8 mouse cellular contexts compared by ENCODE assay signal in genomic region chr2:29826318-29826925, GRCm38 (mm10). TPM values are rescaled to one million over a fixed set of nuclear protein-coding genes. Genes with fewer than 3 reads are reported as not detected.
A peak's percentile ranks its signal among the peaks of the same experiment; 100 is the strongest.
DNase-seq lines count a peak whose midpoint lies in the region; ATAC-seq and TF ChIP-seq lines count a peak whose summit lies in the region.

No protein-coding gene starts in this region.

- ATAC-seq in embryonic facial prominence, embryonic 13.5 days (ENCODE audit: insufficient number of reproducible peaks, insufficient read depth, low FRiP score, low TSS enrichment, low read depth), result no peak
- ATAC-seq in neural tube, embryonic 14.5 days (ENCODE audit: low read depth), result 0 out of 2 replicates have a peak, but pooled peaks have one; percentile 44

- peak overlapping the region; percentile 86 for H3K4me3 ChIP-seq in lung, adult 2 months (replicated peaks; ENCODE audit: extremely low read depth, low read depth, low read length)
- H3K4me3 ChIP-seq in embryonic facial prominence, embryonic 13.5 days, result peak overlapping the region; percentile 90
- H3K4me3 ChIP-seq in limb, embryonic 10.5 days, result peak overlapping the region; percentile 92
- H3K4me3 ChIP-seq in neural tube, embryonic 14.5 days (ENCODE audit: low read depth, low read length), result peak overlapping the region; percentile 53

- H3K4me1 ChIP-seq in lung, adult 2 months (ENCODE audit: control insufficient read depth, insufficient read depth, low read length), result peaks cover 4% of the 10 kb centered on the region
- peaks cover 10% of the 10 kb centered on the region for H3K4me1 ChIP-seq in embryonic facial prominence, embryonic 13.5 days
- peaks cover 18% of the 10 kb centered on the region for H3K4me1 ChIP-seq in limb, embryonic 10.5 days
- peaks cover 11% of the 10 kb centered on the region; the same call in 1 of the 2 replicates for H3K4me1 ChIP-seq in neural tube, embryonic 14.5 days (ENCODE audit: control insufficient read depth, insufficient read depth, low read length)

- no peak for TF ChIP-seq CTCF in lung, adult 2 months (IDR thresholded peaks at IDR 0.05; ENCODE audit: insufficient read depth, low read length)

- H3K9me3 ChIP-seq in embryonic facial prominence, embryonic 13.5 days, result no peaks in the 10 kb centered on the region
- no peaks in the 10 kb centered on the region for H3K9me3 ChIP-seq in limb, embryonic 10.5 days (replicated peaks)
- no peaks in the 10 kb centered on the region for H3K9me3 ChIP-seq in neural tube, embryonic 14.5 days (ENCODE audit: control insufficient read depth, low read length)

- peak overlapping the region; percentile 95 for H3K27ac ChIP-seq in embryonic facial prominence, embryonic 13.5 days
- peak overlapping the region; percentile 90 for H3K27ac ChIP-seq in limb, embryonic 10.5 days
- peak overlapping the region; percentile 92 for H3K27ac ChIP-seq in neural tube, embryonic 14.5 days (ENCODE audit: low read depth, low read length)

- peak overlapping the region; percentile 71 for H3K4me2 ChIP-seq in embryonic facial prominence, embryonic 13.5 days
- peak overlapping the region; percentile 84 for H3K4me2 ChIP-seq in neural tube, embryonic 14.5 days (ENCODE audit: low read depth, low read length)

- no peak for TF ChIP-seq POLR2A in lung, adult 2 months (IDR thresholded peaks at IDR 0.05; ENCODE audit: borderline replicate concordance, extremely low read depth, low read depth, low read length)

- H3K36me3 ChIP-seq in embryonic facial prominence, embryonic 13.5 days, result 0 out of 2 replicates have a peak, but pooled peaks cover 3% of the 10 kb centered on the region
- peaks cover 13% of the 10 kb centered on the region; the same call in 1 of the 2 replicates for H3K36me3 ChIP-seq in limb, embryonic 10.5 days
- no peaks in the 10 kb centered on the region for H3K36me3 ChIP-seq in neural tube, embryonic 14.5 days (ENCODE audit: control insufficient read depth, insufficient read depth, low read length)

- 7% methylated on average over 11 of the region's 11 CpGs for WGBS in lung, adult 2 months
- WGBS in embryonic facial prominence, embryonic 13.5 days, result 13% methylated on average over 11 of the region's 11 CpGs
- WGBS in limb, embryonic 10.5 days, result 15% methylated on average over 11 of the region's 11 CpGs
- WGBS in neural tube, embryonic 14.5 days, result 5% methylated on average over 11 of the region's 11 CpGs

- DNase-seq in lung, adult 2 months, result no peak
- DNase-seq in lung, postnatal 36 days, result no peak
- DNase-seq in limb, embryonic 10.5 days (ENCODE audit: low spot score), result no peak
- DNase-seq in cerebellum, postnatal 25 days, result no peak
- DNase-seq in right cerebral cortex, adult 2 months (ENCODE audit: low spot score in 2 of 2), result no peak
- no peak for DNase-seq in testis, postnatal 10 days (ENCODE audit: low spot score)

- peak overlapping the region; percentile 82 for H3K9ac ChIP-seq in embryonic facial prominence, embryonic 13.5 days
- H3K9ac ChIP-seq in neural tube, embryonic 14.5 days (replicated peaks; ENCODE audit: low read depth, low read length), result peak overlapping the region; percentile 45

- H3K27me3 ChIP-seq in embryonic facial prominence, embryonic 13.5 days, result no peaks in the 10 kb centered on the region
- H3K27me3 ChIP-seq in limb, embryonic 10.5 days (ENCODE audit: low read depth, poor library complexity, severe bottlenecking), result no peaks in the 10 kb centered on the region
- no peaks in the 10 kb centered on the region for H3K27me3 ChIP-seq in neural tube, embryonic 14.5 days (ENCODE audit: control insufficient read depth, insufficient read depth, low read length)

RNA-seq across cellular contexts. Expression of gene Urm1, which starts 6.5 kb away (rescaled TPM):
- 40.1 and 46.6 TPM in 2 replicates for polyA plus RNA-seq in lung, adult 2 months (2012; rRNA removed)
- polyA plus RNA-seq in embryonic facial prominence, embryonic 13.5 days (2015; fragmentation: Nextera tagmentation; extraction: Ambion mirVana), result 23.4 and 26.3 TPM in 2 replicates
- 20.4 and 25.1 TPM in 2 replicates for polyA plus RNA-seq in limb, embryonic 10.5 days (2016; fragmentation: Nextera tagmentation; extraction: Ambion mirVana)
- 21.8 and 24.6 TPM in 2 replicates for polyA plus RNA-seq in neural tube, embryonic 14.5 days (2014; fragmentation: Nextera tagmentation; extraction: Ambion mirVana)

RNA-seq across cellular contexts. Expression of gene Slc27a4, which starts 24.0 kb away (rescaled TPM):
- polyA plus RNA-seq in lung, adult 2 months (2012; rRNA removed), result 29.0 and 37.1 TPM in 2 replicates
- 16.7 and 17.0 TPM in 2 replicates for polyA plus RNA-seq in embryonic facial prominence, embryonic 13.5 days (2015; fragmentation: Nextera tagmentation; extraction: Ambion mirVana)
- polyA plus RNA-seq in limb, embryonic 10.5 days (2016; fragmentation: Nextera tagmentation; extraction: Ambion mirVana), result 8.5 and 9.8 TPM in 2 replicates
- 35.8 and 37.6 TPM in 2 replicates for polyA plus RNA-seq in neural tube, embryonic 14.5 days (2014; fragmentation: Nextera tagmentation; extraction: Ambion mirVana)

RNA-seq across cellular contexts. Expression of gene Trub2, which starts 38.1 kb away (rescaled TPM):
- polyA plus RNA-seq in lung, adult 2 months (2012; rRNA removed), result 23.7 and 36.8 TPM in 2 replicates
- 43.4 and 49.4 TPM in 2 replicates for polyA plus RNA-seq in embryonic facial prominence, embryonic 13.5 days (2015; fragmentation: Nextera tagmentation; extraction: Ambion mirVana)
- polyA plus RNA-seq in limb, embryonic 10.5 days (2016; fragmentation: Nextera tagmentation; extraction: Ambion mirVana), result 65.7 and 73.8 TPM in 2 replicates
- 27.1 and 29.3 TPM in 2 replicates for polyA plus RNA-seq in neural tube, embryonic 14.5 days (2014; fragmentation: Nextera tagmentation; extraction: Ambion mirVana)

RNA-seq across cellular contexts. Expression of gene Coq4, which starts 39.1 kb away (rescaled TPM):
- polyA plus RNA-seq in lung, adult 2 months (2012; rRNA removed), result 40.6 and 44.8 TPM in 2 replicates
- 31.1 and 31.7 TPM in 2 replicates for polyA plus RNA-seq in embryonic facial prominence, embryonic 13.5 days (2015; fragmentation: Nextera tagmentation; extraction: Ambion mirVana)
- 45.5 and 52.8 TPM in 2 replicates for polyA plus RNA-seq in limb, embryonic 10.5 days (2016; fragmentation: Nextera tagmentation; extraction: Ambion mirVana)
- polyA plus RNA-seq in neural tube, embryonic 14.5 days (2014; fragmentation: Nextera tagmentation; extraction: Ambion mirVana), result 39.5 and 53.4 TPM in 2 replicates

RNA-seq across cellular contexts. Expression of gene Cercam, which starts 42.5 kb away (rescaled TPM):
- 8.4 and 9.5 TPM in 2 replicates for polyA plus RNA-seq in lung, adult 2 months (2012; rRNA removed)
- polyA plus RNA-seq in embryonic facial prominence, embryonic 13.5 days (2015; fragmentation: Nextera tagmentation; extraction: Ambion mirVana), result 29.6 and 29.7 TPM in 2 replicates
- polyA plus RNA-seq in limb, embryonic 10.5 days (2016; fragmentation: Nextera tagmentation; extraction: Ambion mirVana), result 8.9 and 11.4 TPM in 2 replicates
- polyA plus RNA-seq in neural tube, embryonic 14.5 days (2014; fragmentation: Nextera tagmentation; extraction: Ambion mirVana), result 21.4 and 22.9 TPM in 2 replicates
